Mouse (Mus musculus) lung, postnatal 0 days (tissue): ENCODE measurements around the gene Rxra.

Source experiments
- CTCF ChIP-seq: IDR thresholded peaks from 2 replicates; pipeline ENCODE4 v1.5.1; 2016; ENCODE audit warnings: antibody characterized with exemption, mild to moderate bottlenecking
- EP300 ChIP-seq: IDR thresholded peaks from 2 replicates; pipeline ENCODE4 v1.6.1; 2016; ENCODE audit warnings: antibody characterized with exemption, mild to moderate bottlenecking, control low read depth

DNA sequence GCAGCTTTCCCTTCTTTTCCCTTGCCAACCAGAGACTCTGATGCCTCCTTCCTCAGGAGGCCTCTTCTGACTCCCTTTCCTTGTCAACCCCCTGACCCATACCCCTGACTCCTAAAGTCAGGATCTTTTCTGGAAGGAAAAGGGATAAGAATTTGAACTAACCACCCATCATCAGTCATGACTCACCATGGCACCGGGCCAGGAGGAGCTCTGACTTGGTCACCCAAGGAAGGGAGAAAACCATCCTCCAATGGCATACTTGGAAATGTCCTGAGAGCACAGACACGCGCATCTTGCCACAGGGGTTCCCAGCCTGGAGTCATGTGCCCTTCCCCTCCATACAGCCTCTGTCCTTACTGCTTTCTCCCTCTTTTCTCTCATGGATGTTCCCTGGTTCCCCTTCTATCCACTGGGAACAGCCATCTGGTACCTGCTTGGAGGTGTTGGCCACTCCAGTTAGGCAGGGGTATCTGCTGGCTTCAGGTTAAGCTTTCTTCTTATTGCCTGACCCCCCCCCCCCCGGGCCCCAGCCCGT, 22.7 kb upstream of the Rxra start:
- TF ChIP-seq CTCF (no peak), EP300 (no peak)
